Mouse (Mus musculus): ENCODE results near the gene Ylpm1. TPM values are rescaled to one million over a fixed set of nuclear protein-coding genes. Genes with fewer than 3 reads are reported as not detected.

Gene Ylpm1
- total RNA-seq, 2 experiments from 2014 or later, result 98.2 to 136 TPM

DNA sequence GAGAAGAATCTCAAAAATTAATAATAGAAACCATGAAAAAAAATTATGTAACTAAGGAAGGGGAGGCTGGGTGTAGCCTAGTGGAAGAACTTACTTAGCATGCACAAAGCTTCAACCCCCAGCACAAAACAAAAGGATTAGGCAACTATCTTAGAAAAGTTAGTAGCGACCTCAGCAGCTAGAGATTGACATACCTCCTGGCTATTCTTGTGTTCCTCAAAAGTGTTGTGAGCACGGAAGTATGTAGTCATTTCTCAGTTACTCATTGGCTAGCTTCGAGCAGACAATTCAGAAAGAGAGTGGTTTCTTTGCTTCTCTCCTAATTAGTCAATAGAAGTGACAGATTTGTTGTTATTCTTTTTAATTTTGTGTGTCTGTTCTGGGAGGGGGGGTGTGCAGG lies 112.5 kb downstream of the Ylpm1 start:
- DNase-seq (ENCODE audit: extremely low spot score in 1 of 2, low spot score in 1 of 2), result no peak

DNA sequence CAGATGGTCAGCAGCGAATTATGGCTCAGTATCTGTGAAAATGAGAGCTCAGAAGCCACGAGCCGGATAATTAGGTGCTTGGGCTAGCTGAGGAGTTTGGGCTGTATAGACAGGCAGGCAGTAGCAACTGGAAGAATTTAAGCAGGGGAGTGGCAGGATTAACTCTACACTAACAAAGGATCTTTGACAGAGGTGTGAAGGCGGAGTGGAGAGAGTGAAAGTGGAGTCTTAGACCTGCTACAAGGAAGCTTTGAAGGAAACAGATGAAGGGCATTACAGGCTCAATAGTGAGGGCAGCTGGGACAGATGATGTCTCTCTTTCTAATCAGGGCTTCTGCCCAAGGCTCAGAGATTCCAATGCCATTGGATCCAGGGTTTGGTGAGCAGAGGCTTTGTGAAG lies 113.3 kb downstream of the Ylpm1 start:
- no peak for DNase-seq (ENCODE audit: extremely low spot score in 1 of 2, low spot score in 1 of 2)

DNA sequence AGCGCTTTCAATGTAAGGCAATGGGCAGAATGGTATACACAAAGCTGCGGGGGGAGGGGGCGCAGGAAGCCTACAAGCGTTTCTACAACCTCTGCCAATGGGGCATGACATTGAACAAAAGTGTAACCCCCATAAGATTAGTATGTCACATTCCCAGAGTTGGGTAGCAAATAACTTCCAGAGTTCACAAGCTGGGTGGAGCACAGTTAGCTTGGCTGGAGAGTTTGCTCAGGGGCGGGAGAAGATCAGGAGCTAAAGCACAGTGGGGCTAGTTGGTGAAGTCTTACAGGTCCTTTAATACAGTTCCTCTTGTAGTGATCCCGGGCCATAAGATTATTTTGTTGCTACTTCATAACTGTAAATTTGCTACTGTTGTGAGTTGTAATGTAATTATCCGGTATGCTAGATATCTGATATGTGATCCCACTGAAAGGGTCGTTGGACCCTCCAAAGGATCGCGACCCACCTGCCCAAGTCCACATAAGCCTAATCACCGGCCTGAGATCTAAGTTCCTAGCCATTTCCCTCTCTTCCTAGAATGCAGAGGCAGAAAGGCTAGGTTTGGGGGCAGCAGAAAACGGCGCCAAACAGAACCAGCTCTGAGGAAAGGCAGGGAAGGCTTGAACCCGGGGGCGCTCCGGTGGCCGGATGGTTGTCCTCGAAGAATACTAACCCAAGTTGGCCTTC lies 114.0 kb downstream of the Ylpm1 start:
- no peak for DNase-seq (ENCODE audit: extremely low spot score in 1 of 2, low spot score in 1 of 2)

DNA sequence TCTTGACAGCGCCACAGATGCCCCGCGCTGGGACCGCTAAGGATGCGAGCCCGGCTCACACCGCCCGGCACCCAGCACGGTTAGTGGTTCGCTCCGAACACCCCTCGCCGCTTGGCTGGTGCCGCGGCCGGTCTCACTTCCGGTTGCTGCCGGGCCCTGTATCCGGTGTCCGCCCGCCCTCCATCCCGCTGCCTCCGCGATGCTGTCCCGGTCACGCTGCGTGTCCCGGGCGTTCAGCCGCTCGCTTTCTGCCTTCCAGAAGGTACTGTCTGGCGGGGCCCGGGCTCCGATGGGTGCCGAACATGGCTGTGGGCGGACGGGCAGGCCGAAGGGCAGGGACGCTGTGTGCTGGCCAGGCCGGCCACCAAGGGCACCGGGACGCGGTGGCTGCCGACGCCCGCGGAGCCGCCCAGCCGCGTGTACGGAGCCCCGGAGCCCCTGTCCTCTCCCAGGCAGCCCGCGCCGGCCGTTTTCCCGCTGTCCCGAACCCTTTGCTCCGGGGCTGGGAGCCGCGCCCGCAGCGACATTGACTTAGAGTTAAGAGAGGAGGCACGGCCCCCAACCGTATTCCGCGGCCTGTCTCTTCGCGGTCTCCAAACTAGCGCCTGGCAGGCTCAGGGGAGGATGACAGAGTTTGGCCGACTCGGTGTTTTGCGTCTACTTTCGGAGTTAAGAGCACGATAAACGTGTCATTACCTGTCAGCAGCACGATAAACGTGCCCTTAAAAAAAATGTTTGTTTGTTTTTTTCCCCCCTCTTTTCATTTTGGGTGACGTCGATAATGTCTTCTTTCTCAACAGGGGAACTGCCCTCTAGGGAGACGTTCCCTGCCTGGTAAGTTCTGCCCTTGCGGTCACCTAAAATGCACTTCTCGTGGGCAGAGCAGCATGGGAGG lies 114.8 kb downstream of the Ylpm1 start, which contains the start of the genes Prox2 and Dlst:
Gene Prox2, minus strand, starts transcription at position 62 of the 895 bp plus-strand sequence.
Gene Dlst, plus strand, starts transcription at position 136 of the 895 bp plus-strand sequence.
- peak; percentile 83 to 92 for DNase-seq (ENCODE audit: extremely low spot score in 1 of 2, low spot score in 1 of 2)

GRCm38 (mm10) chr12:85112550-85113251 lies 116.6 kb downstream of the Ylpm1 start:
- no peak for DNase-seq (ENCODE audit: extremely low spot score in 1 of 2, low spot score in 1 of 2)

DNA sequence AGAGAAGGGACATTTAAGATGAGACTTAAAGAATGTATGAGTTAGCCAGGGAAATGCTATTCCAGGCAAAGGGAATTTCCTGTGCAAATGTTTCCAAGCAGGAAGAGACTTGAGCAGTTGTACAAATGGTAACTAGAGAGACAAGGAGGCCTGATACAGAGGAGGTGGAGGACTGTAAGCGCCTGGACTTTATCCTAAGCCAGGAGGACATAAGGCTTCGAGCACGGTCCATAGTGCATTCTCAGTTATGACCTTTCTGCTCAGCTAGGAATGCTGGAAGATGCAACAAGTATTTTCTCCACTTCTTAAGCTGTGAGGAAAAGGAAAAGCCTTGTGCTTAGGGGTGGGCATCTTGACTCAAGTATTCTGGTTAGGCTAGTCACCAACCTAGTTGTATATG lies 117.2 kb downstream of the Ylpm1 start:
- no peak for DNase-seq (ENCODE audit: extremely low spot score in 1 of 2, low spot score in 1 of 2)

GRCm38 (mm10) chr12:85113917-85114316 lies 117.8 kb downstream of the Ylpm1 start:
- DNase-seq (ENCODE audit: extremely low spot score in 1 of 2, low spot score in 1 of 2), result no peak

DNA sequence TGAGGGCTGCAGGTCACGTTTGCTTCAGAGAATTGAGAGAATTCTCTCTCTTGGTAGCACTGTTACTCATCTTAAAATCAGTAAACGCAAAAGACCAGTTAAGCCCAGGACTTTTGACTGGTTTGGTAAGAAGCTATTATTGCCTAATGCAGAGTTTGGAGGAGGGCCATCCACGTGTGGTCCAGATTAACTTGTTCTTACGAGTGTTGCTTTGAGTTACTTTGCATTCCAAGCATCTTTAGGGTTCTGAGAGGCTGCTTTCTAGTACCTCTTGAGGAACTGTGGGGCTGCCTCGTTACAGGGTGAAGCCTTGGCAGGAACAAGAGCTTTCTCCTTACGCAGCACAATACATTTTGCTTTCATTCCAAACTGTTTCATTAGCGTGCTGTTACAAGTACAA lies 119.6 kb downstream of the Ylpm1 start:
- DNase-seq (ENCODE audit: extremely low spot score in 1 of 2, low spot score in 1 of 2), result no peak

Other genes starting within 250 kb of the Ylpm1 start
- gene Npc2, start 223.2 kb upstream of the Ylpm1 start, total RNA-seq (2021), result 10 to 100 TPM; 34.6 to 34.7 TPM
- gene Isca2, start 223.1 kb upstream of the Ylpm1 start, total RNA-seq (2021), result 10 to 100 TPM; 61.2 to 61.6 TPM
- gene Ltbp2, start 119.8 kb upstream of the Ylpm1 start, total RNA-seq (2021), result under 1 TPM; 0.20 to 0.45 TPM
- 10 to 100 TPM; 35.0 to 36.0 TPM for gene Fcf1, start 25.4 kb upstream of the Ylpm1 start, total RNA-seq (2021)
- gene Arel1, start 25.4 kb upstream of the Ylpm1 start, total RNA-seq (2021), result 100 to 1,000 TPM; 115 to 117 TPM
- 1 to 10 TPM; 1.5 to 2.2 TPM for gene Prox2, start 114.4 kb downstream of the Ylpm1 start, total RNA-seq (2021)
- 100 to 1,000 TPM; 144 to 153 TPM for gene Dlst, start 114.5 kb downstream of the Ylpm1 start, total RNA-seq (2021)
- gene Rps6kl1, start 154.9 kb downstream of the Ylpm1 start, total RNA-seq (2021), result 10 to 100 TPM; 39.9 to 40.7 TPM
- gene Pgf, start 181.5 kb downstream of the Ylpm1 start, total RNA-seq (2021), result 1 to 10 TPM; 5.4 TPM
- 10 to 100 TPM; 59.7 to 60.0 TPM for gene Eif2b2, start 223.2 kb downstream of the Ylpm1 start, total RNA-seq (2021)